Mouse (Mus musculus) urinary bladder, adult 2 months (tissue): ENCODE measurements around the gene Kbtbd4. TPM values are rescaled to one million over a fixed set of nuclear protein-coding genes. Genes with fewer than 3 reads are reported as not detected.

Experiments used
- DNase-seq: peaks from one replicate; pipeline ENCODE4 v3.0.0; 2022; ENCODE audit warnings: low spot score
- polyA plus RNA-seq: library from polyadenylated mRNA; depleted of rRNA; stranded (reverse); fragments of >200 nt; gene quantifications from 2 replicates; pipeline ENCODE4 v1.2.3, GENCODE M21; 2012

Gene Kbtbd4
- polyA plus RNA-seq, 1 experiment = 17.9 TPM

- DNase-seq = no peak
Measured at GRCm38 (mm10) chr2:90904856-90905224, 300 bp downstream of the Kbtbd4 start.

- no peak for DNase-seq
Measured at GRCm38 (mm10) chr2:90906721-90907120, 2.2 kb downstream of the Kbtbd4 start.

- no peak for DNase-seq
Measured at GRCm38 (mm10) chr2:90910861-90911260, 6.3 kb downstream of the Kbtbd4 start.

GRCm38 (mm10) chr2:90911668-90912067 is 7.1 kb downstream of the Kbtbd4 start:
- no peak for DNase-seq

GRCm38 (mm10) chr2:90913671-90914070 is 9.1 kb downstream of the Kbtbd4 start:
- DNase-seq = no peak

GRCm38 (mm10) chr2:90915516-90915915 is 11.0 kb downstream of the Kbtbd4 start:
- no peak for DNase-seq

- no peak for DNase-seq
Measured at GRCm38 (mm10) chr2:90916560-90917232, 12.2 kb downstream of the Kbtbd4 start.

- DNase-seq = peak; percentile 75
Measured at GRCm38 (mm10) chr2:90917233-90917998, 12.9 kb downstream of the Kbtbd4 start.

GRCm38 (mm10) chr2:90917999-90918698 is 13.6 kb downstream of the Kbtbd4 start:
- DNase-seq = no peak

GRCm38 (mm10) chr2:90921178-90921577 is 16.6 kb downstream of the Kbtbd4 start:
- DNase-seq = no peak

- no peak for DNase-seq
Measured at GRCm38 (mm10) chr2:90922636-90923035, 18.1 kb downstream of the Kbtbd4 start.

GRCm38 (mm10) chr2:90928566-90928965 is 24.0 kb downstream of the Kbtbd4 start:
- no peak for DNase-seq

GRCm38 (mm10) chr2:90931829-90932228 is 27.3 kb downstream of the Kbtbd4 start:
- DNase-seq = no peak

- no peak for DNase-seq
Measured at GRCm38 (mm10) chr2:90932273-90932672, 27.7 kb downstream of the Kbtbd4 start.

- DNase-seq = no peak
Measured at GRCm38 (mm10) chr2:90938362-90938761, 33.8 kb downstream of the Kbtbd4 start.

GRCm38 (mm10) chr2:90939750-90940149 is 35.2 kb downstream of the Kbtbd4 start:
- DNase-seq = no peak

GRCm38 (mm10) chr2:90940233-90941229 is 36.0 kb downstream of the Kbtbd4 start, which contains the start of gene Celf1:
Celf1 (plus strand) TSS chr2:90940382.
- DNase-seq = peak; percentile 76

- DNase-seq = no peak
Measured at GRCm38 (mm10) chr2:90941744-90942143, 37.2 kb downstream of the Kbtbd4 start.

- no peak for DNase-seq
Measured at GRCm38 (mm10) chr2:90950149-90950548, 45.6 kb downstream of the Kbtbd4 start.

- no peak for DNase-seq
Measured at GRCm38 (mm10) chr2:90950582-90951194, 46.1 kb downstream of the Kbtbd4 start.

- no peak for DNase-seq
Measured at GRCm38 (mm10) chr2:90953461-90953860, 48.9 kb downstream of the Kbtbd4 start.
